Mouse (Mus musculus) kidney, postnatal 0 days (tissue): ENCODE results near the gene BC051665. TPM values are rescaled to one million over a fixed set of nuclear protein-coding genes. Genes with fewer than 3 reads are reported as not detected.

ENCODE experiments used
- ATAC-seq: fragments of 200-750 bp; cut with Nextera tagmentation; replicated peaks from 2 replicates; pipeline ENCODE4 v1.8.0; 2017; ENCODE audit warnings: low read depth, moderate number of reproducible peaks, moderate TSS enrichment, moderate library complexity; ENCODE audit not compliant: low FRiP score
- DNase-seq: peaks from one replicate; pipeline ENCODE4 v3.0.0-alpha.2; 2016; ENCODE audit warnings: low spot score
- H3K27ac ChIP-seq: fragments of 300-500 bp; sonication (generic); 2 replicates; pipeline ENCODE4 v1.5.1; 2014; ENCODE audit warnings: mild to moderate bottlenecking
- H3K27me3 ChIP-seq: fragments of 300-500 bp; sonication (generic); 2 replicates; pipeline ENCODE4 v1.6.1; 2014; ENCODE audit warnings: low read length, mixed read lengths; ENCODE audit not compliant: insufficient read depth
- H3K36me3 ChIP-seq: fragments of 300-500 bp; sonication (generic); 2 replicates; pipeline ENCODE4 v1.6.1; 2014; ENCODE audit warnings: low read length, mixed read lengths; ENCODE audit not compliant: insufficient read depth
- H3K4me1 ChIP-seq: fragments of 300-500 bp; sonication (generic); replicated peaks from 2 replicates; pipeline ENCODE4 v1.6.1; 2014; ENCODE audit warnings: antibody characterized with exemption, low read length, mixed read lengths; ENCODE audit not compliant: insufficient read depth
- H3K4me2 ChIP-seq: fragments of 300-500 bp; sonication (generic); 2 replicates; pipeline ENCODE4 v1.6.1; 2014; ENCODE audit warnings: mild to moderate bottlenecking, low read length, moderate library complexity, mixed read lengths
- H3K4me3 ChIP-seq: fragments of 300-500 bp; sonication (generic); replicated peaks from 2 replicates; pipeline ENCODE4 v1.5.1; 2014; ENCODE audit warnings: low read depth, low read length
- H3K9ac ChIP-seq: fragments of 300-500 bp; sonication (generic); 2 replicates; pipeline ENCODE4 v1.6.1; 2014; ENCODE audit warnings: low read depth, low read length
- H3K9me3 ChIP-seq: fragments of 300-500 bp; sonication (generic); replicated peaks from 2 replicates; pipeline ENCODE4 v1.6.1; 2016; ENCODE audit warnings: low read length, inconsistent platforms, mixed read lengths
- CTCF ChIP-seq: IDR thresholded peaks from 2 replicates; pipeline ENCODE4 v1.5.1; 2016; ENCODE audit warnings: antibody characterized with exemption, low read depth, mild to moderate bottlenecking, moderate library complexity
- WGBS: fragments of 180-500 bp; shearing (Covaris S2); extraction: QIAGEN DNeasy Blood & Tissue Kit; methylation state at CpG from one replicate; pipeline ENCODE4 v1.1.7; 2014; 5-methylcytosine and 5-hydroxymethylcytosine counted together
- polyA plus RNA-seq: library from polyadenylated mRNA; unstranded; fragments of >200 nt; fragmentation: Nextera tagmentation; extraction: Ambion mirVana; gene quantifications from 2 replicates; pipeline ENCODE4 v1.2.1, GENCODE M21; 2015

BC051665 gene
- polyA plus RNA-seq, 1 experiment from 2014 or later, result not detected

- Histone ChIP-seq H3K4me3 (no peak within 1 kb of the TSS), H3K4me1 (no peaks in the 10 kb centered on the region), H3K27me3 (no peaks in the 10 kb centered on the region), H3K36me3 (no peaks in the 10 kb centered on the region), H3K4me2 (no peak within 1 kb of the TSS), H3K9me3 (no peaks in the 10 kb centered on the region), H3K9ac (no peak within 1 kb of the TSS), H3K27ac (no peak within 1 kb of the TSS)
- DNase-seq, result no peak
- TF ChIP-seq CTCF, result no peak
- no peak for ATAC-seq
- WGBS, result 52% methylated on average over 1 of the region's 1 CpGs
Measured at GRCm38 (mm10) chr13:60802749-60803148, 16.6 kb upstream of the BC051665 start, which contains the start of gene Ctsll3. Gene Ctsll3 (minus strand): TSS chr13:60802849.

GRCm38 (mm10) chr13:60789466-60789865 lies 3.3 kb upstream of the BC051665 start:
- Histone ChIP-seq H3K9ac (no peak overlapping the region), H3K4me2 (no peak overlapping the region), H3K4me3 (no peak overlapping the region), H3K9me3 (no peaks in the 10 kb centered on the region), H3K4me1 (no peaks in the 10 kb centered on the region), H3K27ac (no peak overlapping the region), H3K36me3 (no peaks in the 10 kb centered on the region), H3K27me3 (no peaks in the 10 kb centered on the region)
- TF ChIP-seq CTCF, result no peak
- DNase-seq (no peak), ATAC-seq (no peak)
- 73% methylated on average over 1 of the region's 1 CpGs for WGBS

GRCm38 (mm10) chr13:60783301-60783700 lies 2.9 kb downstream of the BC051665 start:
- no peaks in the 10 kb centered on the region for H3K4me1 ChIP-seq
- no peaks in the 10 kb centered on the region for H3K36me3 ChIP-seq
- H3K27ac ChIP-seq, result no peak overlapping the region
- H3K4me2 ChIP-seq, result no peak overlapping the region
- 87% methylated on average over 7 of the region's 7 CpGs for WGBS
- H3K9me3 ChIP-seq, result no peaks in the 10 kb centered on the region
- no peak overlapping the region for H3K4me3 ChIP-seq
- no peak for ATAC-seq
- DNase-seq, result no peak
- H3K9ac ChIP-seq, result no peak overlapping the region
- no peak for TF ChIP-seq CTCF
- H3K27me3 ChIP-seq, result no peaks in the 10 kb centered on the region

GRCm38 (mm10) chr13:60780534-60780933 lies 5.6 kb downstream of the BC051665 start:
- WGBS, result 71% methylated on average over 3 of the region's 3 CpGs
- ATAC-seq (peak; percentile 59; the same call in 1 of the 2 replicates), DNase-seq (no peak)
- H3K4me2 ChIP-seq, result no peak overlapping the region
- H3K4me3 ChIP-seq, result no peak overlapping the region
- H3K27me3 ChIP-seq, result no peaks in the 10 kb centered on the region
- no peaks in the 10 kb centered on the region for H3K4me1 ChIP-seq
- no peak for TF ChIP-seq CTCF
- H3K27ac ChIP-seq, result no peak overlapping the region
- no peaks in the 10 kb centered on the region for H3K36me3 ChIP-seq
- no peaks in the 10 kb centered on the region for H3K9me3 ChIP-seq
- H3K9ac ChIP-seq, result no peak overlapping the region

- H3K9me3 ChIP-seq, result no peaks in the 10 kb centered on the region
- WGBS, result 94% methylated on average over 17 of the region's 17 CpGs
- no peak overlapping the region for H3K4me2 ChIP-seq
- H3K36me3 ChIP-seq, result peaks cover 33% of the 10 kb centered on the region
- DNase-seq (no peak), ATAC-seq (0 out of 2 replicates have a peak, but pooled peaks have one; percentile 25)
- no peak overlapping the region for H3K27ac ChIP-seq
- H3K4me3 ChIP-seq, result no peak overlapping the region
- no peak overlapping the region for H3K9ac ChIP-seq
- H3K4me1 ChIP-seq, result no peaks in the 10 kb centered on the region
- TF ChIP-seq CTCF, result no peak
- no peaks in the 10 kb centered on the region for H3K27me3 ChIP-seq
Measured at GRCm38 (mm10) chr13:60761161-60761560, 25.0 kb downstream of the BC051665 start.

- H3K4me2 ChIP-seq, result no peak overlapping the region
- H3K36me3 ChIP-seq, result peaks cover 33% of the 10 kb centered on the region
- WGBS, result 90% methylated on average over 12 of the region's 12 CpGs
- no peaks in the 10 kb centered on the region for H3K9me3 ChIP-seq
- DNase-seq (no peak), ATAC-seq (0 out of 2 replicates have a peak, but pooled peaks have one; percentile 42)
- H3K27me3 ChIP-seq, result no peaks in the 10 kb centered on the region
- no peak overlapping the region for H3K9ac ChIP-seq
- no peak overlapping the region for H3K27ac ChIP-seq
- no peak for TF ChIP-seq CTCF
- H3K4me1 ChIP-seq, result no peaks in the 10 kb centered on the region
- no peak overlapping the region for H3K4me3 ChIP-seq
Measured at GRCm38 (mm10) chr13:60760392-60760791, 25.8 kb downstream of the BC051665 start.

- Histone ChIP-seq H3K4me3 (no peak overlapping the region), H3K4me1 (no peaks in the 10 kb centered on the region), H3K27me3 (no peaks in the 10 kb centered on the region), H3K4me2 (no peak overlapping the region), H3K27ac (no peak overlapping the region), H3K36me3 (peaks cover 34% of the 10 kb centered on the region), H3K9me3 (no peaks in the 10 kb centered on the region), H3K9ac (no peak overlapping the region)
- WGBS, result 22% methylated on average over 6 of the region's 6 CpGs
- peak; percentile 91 for TF ChIP-seq CTCF
- DNase-seq (peak; percentile 80), ATAC-seq (no peak)
Measured at GRCm38 (mm10) chr13:60759136-60759535, 27.0 kb downstream of the BC051665 start.
